Mouse (Mus musculus) myocyte (in vitro differentiated cells): ENCODE data around the gene Mast4. TPM values are rescaled to one million over a fixed set of nuclear protein-coding genes. Genes with fewer than 3 reads are reported as not detected.

Experiments
- H3K27me3 ChIP-seq: one replicate; pipeline ENCODE4 v1.6.1; 2011; ENCODE audit not compliant: control insufficient read depth, insufficient read depth, insufficient read length
- H3K36me3 ChIP-seq: one replicate; pipeline ENCODE4 v1.6.1; 2011; ENCODE audit not compliant: control insufficient read depth, insufficient read depth
- H3K4me2 ChIP-seq: one replicate; pipeline ENCODE4 v1.6.1; 2011; ENCODE audit warnings: low read depth, control low read depth
- H3K4me3 ChIP-seq: one replicate; pipeline ENCODE4 v1.5.1; 2011; ENCODE audit warnings: mild to moderate bottlenecking, control low read depth, moderate library complexity
- H3K79me2 ChIP-seq: one replicate; pipeline ENCODE4 v1.6.1; 2011; ENCODE audit not compliant: control insufficient read depth, insufficient read depth
- H3ac ChIP-seq: one replicate; pipeline ENCODE4 v1.6.1; 2011; ENCODE audit not compliant: control insufficient read depth, insufficient read length
- CEBPB ChIP-seq: IDR thresholded peaks from 2 replicates; pipeline ENCODE4 v1.6.1; 2011; ENCODE audit warnings: mild to moderate bottlenecking, moderate library complexity; ENCODE audit not compliant: poor library complexity, insufficient read depth, severe bottlenecking
- E2F4 ChIP-seq: IDR thresholded peaks from one replicate; pipeline ENCODE4 v1.6.1; 2011; ENCODE audit warnings: mild to moderate bottlenecking, control low read depth, moderate library complexity; ENCODE audit not compliant: insufficient read depth
- MAX ChIP-seq: IDR thresholded peaks from one replicate; pipeline ENCODE4 v1.6.1; 2011; ENCODE audit warnings: low read depth, mild to moderate bottlenecking, control low read depth
- MYOD1 ChIP-seq, 3 experiments: IDR thresholded peaks; one replicate each; pipeline ENCODE4 v1.6.1; 2011; ENCODE audit warnings: control low read depth in 2 of 3, low read depth in 2 of 3, mild to moderate bottlenecking in 2 of 3, moderate library complexity in 1 of 3; ENCODE audit not compliant: insufficient read length in 2 of 3, control insufficient read depth in 1 of 3
- MYOG ChIP-seq, 3 experiments: IDR thresholded peaks; one replicate each; pipeline ENCODE4 v1.6.1; 2011; ENCODE audit warnings: control low read depth in 2 of 3, low read depth in 2 of 3, mild to moderate bottlenecking in 2 of 3; ENCODE audit not compliant: insufficient read length in 2 of 3, control insufficient read depth in 1 of 3, insufficient read depth in 1 of 3
- POLR2A ChIP-seq: IDR thresholded peaks from one replicate; pipeline ENCODE4 v1.6.1; 2011; ENCODE audit warnings: low read depth, mild to moderate bottlenecking, control low read depth, moderate library complexity; ENCODE audit not compliant: insufficient read length
- POLR2AphosphoS2 ChIP-seq: IDR thresholded peaks from one replicate; pipeline ENCODE4 v1.6.1; 2011; ENCODE audit warnings: low read depth, control low read depth; ENCODE audit not compliant: insufficient read length
- REST ChIP-seq: IDR thresholded peaks from one replicate; pipeline ENCODE4 v1.6.1; 2011; ENCODE audit warnings: mild to moderate bottlenecking, control low read depth, moderate library complexity; ENCODE audit not compliant: insufficient read depth, insufficient read length
- SRF ChIP-seq: IDR thresholded peaks from one replicate; pipeline ENCODE4 v1.6.1; 2011; ENCODE audit warnings: low read depth; ENCODE audit not compliant: control insufficient read depth, insufficient read length
- TCF12 ChIP-seq: IDR thresholded peaks from one replicate; pipeline ENCODE4 v1.6.1; 2011; ENCODE audit warnings: mild to moderate bottlenecking, control low read depth; ENCODE audit not compliant: poor library complexity, insufficient read depth, severe bottlenecking
- TCF3 ChIP-seq: IDR thresholded peaks from one replicate; pipeline ENCODE4 v1.6.1; 2011; ENCODE audit warnings: low read depth, control low read depth; ENCODE audit not compliant: insufficient read length
- USF1 ChIP-seq: IDR thresholded peaks from one replicate; pipeline ENCODE4 v1.6.1; 2011; ENCODE audit warnings: low read depth, mild to moderate bottlenecking, control low read depth, moderate library complexity
- polyA plus RNA-seq: library from polyadenylated mRNA; unstranded; fragments of >200 nt; fragmentation: generic; extraction: Trizol; gene quantifications from one replicate; pipeline ENCODE4 v1.2.1, GENCODE M21; 2012; ENCODE audit warnings: missing spikeins

Mast4 gene
- polyA plus RNA-seq, 1 experiment = 15.0 TPM

DNA sequence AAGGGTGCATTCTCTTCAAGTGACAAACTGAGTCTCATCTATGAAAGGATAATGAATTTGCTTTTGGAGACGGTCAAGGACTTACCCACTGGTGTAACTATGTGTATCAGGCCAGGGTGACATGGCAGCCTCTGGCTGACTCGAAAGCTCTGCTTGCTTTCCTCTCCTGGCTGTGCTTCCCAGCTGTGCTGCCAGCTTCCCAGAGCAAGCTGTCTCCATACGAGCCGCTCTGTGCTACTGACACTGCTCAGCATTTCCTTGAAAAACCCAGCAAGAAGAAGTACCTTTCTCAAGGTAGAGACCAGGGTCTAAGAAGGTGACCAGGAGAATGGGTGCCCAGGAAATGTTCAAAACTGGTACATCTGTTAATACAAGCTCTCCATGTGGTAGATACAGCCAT, 254.5 kb downstream of the Mast4 start:
- Histone ChIP-seq H3K4me2 (no peak overlapping the region), H3K79me2 (no peaks in the 10 kb centered on the region), H3K27me3 (no peaks in the 10 kb centered on the region), H3ac (no peak overlapping the region), H3K4me3 (no peak overlapping the region), H3K36me3 (no peaks in the 10 kb centered on the region)
- TF ChIP-seq MYOG (IDR thresholded peaks at IDR 0.05; ENCODE audit: control insufficient read depth in 1 of 3, insufficient read depth in 1 of 3, insufficient read length in 2 of 3, low read depth in 2 of 3) (no peak), POLR2A (no peak), TCF12 (no peak), POLR2AphosphoS2 (no peak), SRF (no peak), CEBPB (no peak), USF1 (no peak), MYOD1 (IDR thresholded peaks at IDR 0.05; ENCODE audit: control insufficient read depth in 1 of 3, insufficient read length in 2 of 3, low read depth in 2 of 3) (no peak), E2F4 (no peak), TCF3 (no peak), REST (no peak), MAX (no peak)

DNA sequence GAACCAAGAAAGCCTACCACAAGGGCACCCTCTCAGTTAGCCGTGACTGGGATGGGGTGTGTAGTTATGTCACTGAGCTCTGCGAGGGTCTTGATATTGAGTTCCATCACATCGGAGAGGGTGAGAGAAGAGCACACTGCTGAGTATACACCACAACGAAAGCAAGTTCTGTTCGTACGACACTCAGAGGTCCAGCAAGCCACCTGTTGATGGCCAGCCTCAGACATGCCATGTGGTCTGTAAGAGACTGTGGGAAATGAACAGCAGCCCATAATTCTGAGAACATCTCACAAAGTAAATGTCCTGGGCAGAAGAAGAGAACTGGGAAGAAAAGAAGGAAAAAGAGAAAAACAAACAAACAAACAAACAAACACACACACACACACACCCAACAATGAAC, 255.5 kb downstream of the Mast4 start:
- no peak for TF ChIP-seq TCF12
- TF ChIP-seq MYOG (IDR thresholded peaks at IDR 0.05; ENCODE audit: control insufficient read depth in 1 of 3, insufficient read depth in 1 of 3, insufficient read length in 2 of 3, low read depth in 2 of 3) = peak in 1 of 3 experiments; percentile 60
- no peak for TF ChIP-seq SRF
- TF ChIP-seq MYOD1 (IDR thresholded peaks at IDR 0.05; ENCODE audit: control insufficient read depth in 1 of 3, insufficient read length in 2 of 3, low read depth in 2 of 3) = peak in 2 of 3 experiments; percentile 21 to 58
- TF ChIP-seq TCF3 = no peak
- TF ChIP-seq MAX = no peak
- no peak for TF ChIP-seq USF1
- TF ChIP-seq REST = no peak
- TF ChIP-seq POLR2AphosphoS2 = no peak
- no peak for TF ChIP-seq E2F4
- no peak for TF ChIP-seq CEBPB
- TF ChIP-seq POLR2A = no peak
- no peaks in the 10 kb centered on the region for H3K79me2 ChIP-seq
- no peaks in the 10 kb centered on the region for H3K36me3 ChIP-seq
- H3ac ChIP-seq = no peak overlapping the region
- no peak overlapping the region for H3K4me3 ChIP-seq
- no peak overlapping the region for H3K4me2 ChIP-seq
- no peaks in the 10 kb centered on the region for H3K27me3 ChIP-seq

DNA sequence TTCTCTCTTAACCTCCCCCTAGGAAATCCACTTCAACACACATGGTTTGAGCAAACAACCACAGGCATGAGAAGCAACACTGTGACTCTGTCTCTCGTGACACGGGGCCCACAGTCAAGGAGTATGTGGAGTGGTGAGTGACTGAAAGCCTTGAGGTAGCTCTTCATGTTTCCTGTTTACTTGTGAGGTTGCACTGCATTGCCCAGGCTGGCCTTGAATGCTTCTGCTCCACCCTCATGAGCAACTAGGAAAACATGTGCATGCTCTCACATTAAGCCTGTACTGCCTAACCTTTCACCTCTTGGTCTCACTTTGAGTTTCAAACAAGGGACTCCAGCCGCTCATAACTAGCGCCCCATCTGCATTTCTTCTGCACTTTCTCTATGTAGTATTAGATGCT, 260.8 kb downstream of the Mast4 start:
- H3ac ChIP-seq = no peak overlapping the region
- H3K36me3 ChIP-seq = no peaks in the 10 kb centered on the region
- no peaks in the 10 kb centered on the region for H3K27me3 ChIP-seq
- no peak for TF ChIP-seq POLR2AphosphoS2
- TF ChIP-seq MYOD1 (IDR thresholded peaks at IDR 0.05; ENCODE audit: control insufficient read depth in 1 of 3, insufficient read length in 2 of 3, low read depth in 2 of 3) = no peak
- TF ChIP-seq USF1 = no peak
- TF ChIP-seq CEBPB = no peak
- TF ChIP-seq TCF3 = no peak
- no peak for TF ChIP-seq E2F4
- TF ChIP-seq TCF12 = no peak
- no peak for TF ChIP-seq REST
- TF ChIP-seq MAX = no peak
- no peak for TF ChIP-seq POLR2A
- TF ChIP-seq MYOG (IDR thresholded peaks at IDR 0.05; ENCODE audit: control insufficient read depth in 1 of 3, insufficient read depth in 1 of 3, insufficient read length in 2 of 3, low read depth in 2 of 3) = no peak
- TF ChIP-seq SRF = no peak
- H3K4me2 ChIP-seq = no peak overlapping the region
- no peaks in the 10 kb centered on the region for H3K79me2 ChIP-seq
- no peak overlapping the region for H3K4me3 ChIP-seq

DNA sequence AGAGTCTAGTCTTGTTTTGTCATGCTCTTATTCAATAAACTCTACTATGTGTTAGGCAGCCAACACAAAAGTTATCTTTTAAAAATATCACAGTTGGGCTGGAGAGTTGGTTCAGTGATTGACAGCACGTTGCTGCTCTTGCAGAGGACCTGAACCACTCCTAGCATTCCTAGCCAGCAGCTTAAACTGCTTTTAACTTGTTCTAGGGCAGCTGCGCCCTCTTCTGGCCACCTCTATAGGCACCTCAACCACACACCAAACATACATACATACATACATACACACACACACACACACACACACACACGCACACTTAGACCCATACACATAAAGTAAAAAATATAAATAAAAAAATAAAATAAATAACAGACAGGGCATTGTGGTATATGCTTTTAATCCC, 262.5 kb downstream of the Mast4 start:
- H3ac ChIP-seq = no peak overlapping the region
- no peaks in the 10 kb centered on the region for H3K27me3 ChIP-seq
- no peak overlapping the region for H3K4me3 ChIP-seq
- no peak for TF ChIP-seq POLR2A
- no peak for TF ChIP-seq POLR2AphosphoS2
- no peak for TF ChIP-seq TCF3
- TF ChIP-seq E2F4 = no peak
- no peak for TF ChIP-seq MYOG (IDR thresholded peaks at IDR 0.05; ENCODE audit: control insufficient read depth in 1 of 3, insufficient read depth in 1 of 3, insufficient read length in 2 of 3, low read depth in 2 of 3)
- no peak for TF ChIP-seq MAX
- TF ChIP-seq CEBPB = no peak
- TF ChIP-seq TCF12 = no peak
- TF ChIP-seq MYOD1 (IDR thresholded peaks at IDR 0.05; ENCODE audit: control insufficient read depth in 1 of 3, insufficient read length in 2 of 3, low read depth in 2 of 3) = no peak
- TF ChIP-seq USF1 = no peak
- no peak for TF ChIP-seq REST
- TF ChIP-seq SRF = no peak
- no peaks in the 10 kb centered on the region for H3K36me3 ChIP-seq
- no peak overlapping the region for H3K4me2 ChIP-seq
- H3K79me2 ChIP-seq = no peaks in the 10 kb centered on the region

DNA sequence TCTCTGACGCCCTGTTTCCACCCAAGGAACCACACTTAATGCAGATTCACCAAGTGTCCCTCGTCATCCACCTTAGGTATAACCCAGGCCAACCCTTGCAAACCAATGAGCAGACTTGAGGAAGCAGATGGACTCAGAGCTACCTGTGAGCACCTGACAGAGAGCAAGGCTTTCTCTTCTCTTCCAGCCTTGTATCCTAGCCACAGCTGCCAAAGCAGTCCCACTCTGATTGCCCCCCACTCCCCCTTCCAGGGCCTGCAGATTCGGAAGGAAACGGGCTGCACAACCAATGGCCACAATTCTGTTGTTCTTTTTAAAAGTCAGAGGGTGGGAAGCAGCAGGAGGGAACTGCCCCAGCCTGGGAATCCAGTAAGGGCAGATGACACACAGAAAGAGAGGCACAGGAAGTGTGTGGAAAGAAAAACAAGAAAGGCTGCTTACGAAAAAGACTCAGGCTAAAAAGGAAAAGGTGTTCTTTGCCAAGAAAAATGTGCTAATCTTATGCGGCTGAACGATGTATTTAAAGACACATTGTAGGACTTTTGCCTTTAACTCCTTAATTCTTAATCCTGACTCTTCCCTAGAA, 266.6 kb downstream of the Mast4 start:
- Histone ChIP-seq H3K4me3 (no peak overlapping the region), H3K36me3 (no peaks in the 10 kb centered on the region), H3ac (no peak overlapping the region), H3K4me2 (no peak overlapping the region), H3K79me2 (no peaks in the 10 kb centered on the region), H3K27me3 (no peaks in the 10 kb centered on the region)
- TF ChIP-seq TCF3 (no peak), TCF12 (no peak), POLR2A (no peak), REST (no peak), MAX (no peak), SRF (no peak), E2F4 (no peak), CEBPB (no peak), MYOD1 (IDR thresholded peaks at IDR 0.05; ENCODE audit: control insufficient read depth in 1 of 3, insufficient read length in 2 of 3, low read depth in 2 of 3) (no peak), MYOG (IDR thresholded peaks at IDR 0.05; ENCODE audit: control insufficient read depth in 1 of 3, insufficient read depth in 1 of 3, insufficient read length in 2 of 3, low read depth in 2 of 3) (no peak), USF1 (no peak), POLR2AphosphoS2 (no peak)
